Mouse (Mus musculus) intestine, embryonic 16.5 days (tissue): ENCODE measurements around the gene Snx32. TPM values are rescaled to one million over a fixed set of nuclear protein-coding genes. Genes with fewer than 3 reads are reported as not detected.

Source experiments
- ATAC-seq: fragments of 200-750 bp; cut with Nextera tagmentation; 2 replicates; pipeline ENCODE4 v1.8.0; 2017; ENCODE audit warnings: moderate TSS enrichment, moderate library complexity
- H3K27ac ChIP-seq: fragments of 300-500 bp; sonication (generic); 2 replicates; pipeline ENCODE4 v1.5.1; 2014; ENCODE audit warnings: mild to moderate bottlenecking, low read length
- H3K27me3 ChIP-seq: fragments of 300-500 bp; sonication (generic); replicated peaks from 2 replicates; pipeline ENCODE4 v1.6.1; 2014; ENCODE audit warnings: low read length, control low read depth, mixed read lengths; ENCODE audit not compliant: control insufficient read depth, insufficient read depth
- H3K36me3 ChIP-seq: fragments of 300-500 bp; sonication (generic); 2 replicates; pipeline ENCODE4 v1.6.1; 2014; ENCODE audit warnings: low read length, control low read depth; ENCODE audit not compliant: control insufficient read depth, insufficient read depth
- H3K4me1 ChIP-seq: fragments of 300-500 bp; sonication (generic); 2 replicates; pipeline ENCODE4 v1.6.1; 2014; ENCODE audit warnings: low read length, control low read depth, mixed read lengths; ENCODE audit not compliant: control insufficient read depth, insufficient read depth
- H3K4me2 ChIP-seq: fragments of 300-500 bp; sonication (generic); 2 replicates; pipeline ENCODE4 v1.6.1; 2014; ENCODE audit warnings: low read depth, low read length, control low read depth
- H3K4me3 ChIP-seq: fragments of 300-500 bp; sonication (generic); 2 replicates; pipeline ENCODE4 v1.5.1; 2014; ENCODE audit warnings: mild to moderate bottlenecking, low read length
- H3K9ac ChIP-seq: fragments of 300-500 bp; sonication (generic); 2 replicates; pipeline ENCODE4 v1.6.1; 2014; ENCODE audit warnings: low read depth, low read length
- H3K9me3 ChIP-seq: fragments of 300-500 bp; sonication (generic); 2 replicates; pipeline ENCODE4 v1.6.1; 2016; ENCODE audit warnings: low read length, control low read depth; ENCODE audit not compliant: control insufficient read depth
- WGBS: fragments of 180-500 bp; shearing (Covaris S2); extraction: QIAGEN DNeasy Blood & Tissue Kit; methylation state at CpG from one replicate; pipeline ENCODE4 v1.1.7; 2014; 5-methylcytosine and 5-hydroxymethylcytosine counted together
- polyA plus RNA-seq: library from polyadenylated mRNA; unstranded; fragments of >200 nt; fragmentation: Nextera tagmentation; extraction: Ambion mirVana; gene quantifications from 2 replicates; pipeline ENCODE4 v1.2.1, GENCODE M21; 2015

Snx32 gene
- polyA plus RNA-seq, 1 experiment from 2014 or later: 6.9 TPM

- Histone ChIP-seq H3K27ac (no peak overlapping the region), H3K4me1 (peaks cover 10% of the 10 kb centered on the region), H3K9ac (peak overlapping the region; percentile 49), H3K4me2 (peak overlapping the region; percentile 30), H3K4me3 (peak overlapping the region; percentile 24), H3K27me3 (no peaks in the 10 kb centered on the region), H3K36me3 (peaks cover 20% of the 10 kb centered on the region), H3K9me3 (no peaks in the 10 kb centered on the region)
- peak; percentile 5; the same call in 1 of the 2 replicates for ATAC-seq
- WGBS: 37% methylated on average over 15 of the region's 15 CpGs
Measured at GRCm38 (mm10) chr19:5463791-5464562, 46.4 kb downstream of the Snx32 start.

- no peak overlapping the region for H3K27ac ChIP-seq
- no peak overlapping the region for H3K4me2 ChIP-seq
- H3K36me3 ChIP-seq: peaks cover 20% of the 10 kb centered on the region
- H3K4me1 ChIP-seq: peaks cover 10% of the 10 kb centered on the region
- no peaks in the 10 kb centered on the region for H3K27me3 ChIP-seq
- no peak overlapping the region for H3K9ac ChIP-seq
- H3K4me3 ChIP-seq: no peak overlapping the region
- no peaks in the 10 kb centered on the region for H3K9me3 ChIP-seq
- ATAC-seq: no peak
- 88% methylated on average over 9 of the region's 9 CpGs for WGBS
Measured at GRCm38 (mm10) chr19:5463212-5463611, 47.1 kb downstream of the Snx32 start.

- H3K27me3 ChIP-seq: no peaks in the 10 kb centered on the region
- peaks cover 13% of the 10 kb centered on the region for H3K36me3 ChIP-seq
- H3K4me3 ChIP-seq: peak overlapping the region; percentile 74
- ATAC-seq: no peak
- no peaks in the 10 kb centered on the region for H3K9me3 ChIP-seq
- no peak overlapping the region for H3K27ac ChIP-seq
- WGBS: 80% methylated on average over 6 of the region's 6 CpGs
- peaks cover 13% of the 10 kb centered on the region for H3K4me1 ChIP-seq
- H3K4me2 ChIP-seq: peak overlapping the region; percentile 94
- H3K9ac ChIP-seq: peak overlapping the region; percentile 74
Measured at GRCm38 (mm10) chr19:5461411-5461810, 48.9 kb downstream of the Snx32 start.

DNA sequence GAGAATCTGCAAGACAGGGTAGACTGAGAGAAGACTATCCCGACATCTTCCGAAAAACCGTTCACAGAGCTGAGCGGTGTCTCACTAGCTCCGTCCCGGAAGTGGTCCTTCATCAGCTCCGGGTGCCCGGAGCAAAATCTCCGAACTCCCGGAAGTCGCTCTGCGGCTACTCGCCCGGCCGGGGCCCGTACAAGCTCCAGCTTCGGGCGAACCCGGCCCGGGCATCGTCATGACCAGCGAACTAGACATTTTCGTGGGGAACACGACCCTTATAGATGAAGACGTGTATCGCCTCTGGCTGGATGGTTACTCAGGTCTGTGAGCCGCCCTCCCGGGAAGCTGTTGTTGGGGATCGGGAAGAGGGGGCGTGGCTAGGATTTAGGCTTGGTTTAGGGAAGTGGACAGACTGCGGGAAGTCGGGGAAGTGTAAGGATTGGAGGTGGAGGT, 49.9 kb downstream of the Snx32 start, which contains the start of gene Fibp:
Gene Fibp, plus strand, starts transcription at position 151 of the 447 bp plus-strand sequence.
- Histone ChIP-seq H3K27me3 (no peaks in the 10 kb centered on the region), H3K4me1 (peaks cover 22% of the 10 kb centered on the region), H3K9ac (peak within 1 kb of the TSS; percentile 74), H3K27ac (peak within 1 kb of the TSS; percentile 59), H3K9me3 (no peaks in the 10 kb centered on the region), H3K4me2 (peak within 1 kb of the TSS; percentile 94), H3K36me3 (peaks cover 7% of the 10 kb centered on the region), H3K4me3 (peak within 1 kb of the TSS; percentile 74)
- under 1% methylated on average over 32 of the region's 32 CpGs for WGBS
- ATAC-seq: peak; percentile 69

GRCm38 (mm10) chr19:5459896-5460295, 50.4 kb downstream of the Snx32 start:
- WGBS: 29% methylated on average over 3 of the region's 3 CpGs
- Histone ChIP-seq H3K4me1 (peaks cover 28% of the 10 kb centered on the region), H3K27ac (peak overlapping the region; percentile 59; the same call in 1 of the 2 replicates), H3K36me3 (peaks cover 3% of the 10 kb centered on the region; the same call in 1 of the 2 replicates), H3K9ac (peak overlapping the region; percentile 74), H3K4me3 (peak overlapping the region; percentile 74), H3K9me3 (no peaks in the 10 kb centered on the region), H3K4me2 (peak overlapping the region; percentile 68), H3K27me3 (no peaks in the 10 kb centered on the region)
- ATAC-seq: no peak

- H3K36me3 ChIP-seq: peaks cover 3% of the 10 kb centered on the region; the same call in 1 of the 2 replicates
- H3K27ac ChIP-seq: no peak overlapping the region
- H3K9me3 ChIP-seq: no peaks in the 10 kb centered on the region
- no peak overlapping the region for H3K4me2 ChIP-seq
- peaks cover 30% of the 10 kb centered on the region for H3K4me1 ChIP-seq
- WGBS: 63% methylated on average over 7 of the region's 7 CpGs
- no peak for ATAC-seq
- H3K9ac ChIP-seq: no peak overlapping the region
- H3K4me3 ChIP-seq: no peak overlapping the region
- H3K27me3 ChIP-seq: no peaks in the 10 kb centered on the region
Measured at GRCm38 (mm10) chr19:5459019-5459418, 51.3 kb downstream of the Snx32 start.

- peak within 1 kb of the TSS; percentile 85 for H3K9ac ChIP-seq
- peak within 1 kb of the TSS; percentile 65 for H3K4me3 ChIP-seq
- ATAC-seq: peak; percentile 12
- H3K27ac ChIP-seq: peak within 1 kb of the TSS; percentile 93
- no peaks in the 10 kb centered on the region for H3K9me3 ChIP-seq
- peak within 1 kb of the TSS; percentile 98 for H3K4me2 ChIP-seq
- H3K27me3 ChIP-seq: no peaks in the 10 kb centered on the region
- peaks cover 30% of the 10 kb centered on the region for H3K4me1 ChIP-seq
- peaks cover 3% of the 10 kb centered on the region; the same call in 1 of the 2 replicates for H3K36me3 ChIP-seq
- 12% methylated on average over 14 of the region's 14 CpGs for WGBS
Measured at GRCm38 (mm10) chr19:5457746-5458442, 52.4 kb downstream of the Snx32 start, which contains the start of gene Ccdc85b. Gene Ccdc85b, minus strand, starts transcription at chr19:5457894.

DNA sequence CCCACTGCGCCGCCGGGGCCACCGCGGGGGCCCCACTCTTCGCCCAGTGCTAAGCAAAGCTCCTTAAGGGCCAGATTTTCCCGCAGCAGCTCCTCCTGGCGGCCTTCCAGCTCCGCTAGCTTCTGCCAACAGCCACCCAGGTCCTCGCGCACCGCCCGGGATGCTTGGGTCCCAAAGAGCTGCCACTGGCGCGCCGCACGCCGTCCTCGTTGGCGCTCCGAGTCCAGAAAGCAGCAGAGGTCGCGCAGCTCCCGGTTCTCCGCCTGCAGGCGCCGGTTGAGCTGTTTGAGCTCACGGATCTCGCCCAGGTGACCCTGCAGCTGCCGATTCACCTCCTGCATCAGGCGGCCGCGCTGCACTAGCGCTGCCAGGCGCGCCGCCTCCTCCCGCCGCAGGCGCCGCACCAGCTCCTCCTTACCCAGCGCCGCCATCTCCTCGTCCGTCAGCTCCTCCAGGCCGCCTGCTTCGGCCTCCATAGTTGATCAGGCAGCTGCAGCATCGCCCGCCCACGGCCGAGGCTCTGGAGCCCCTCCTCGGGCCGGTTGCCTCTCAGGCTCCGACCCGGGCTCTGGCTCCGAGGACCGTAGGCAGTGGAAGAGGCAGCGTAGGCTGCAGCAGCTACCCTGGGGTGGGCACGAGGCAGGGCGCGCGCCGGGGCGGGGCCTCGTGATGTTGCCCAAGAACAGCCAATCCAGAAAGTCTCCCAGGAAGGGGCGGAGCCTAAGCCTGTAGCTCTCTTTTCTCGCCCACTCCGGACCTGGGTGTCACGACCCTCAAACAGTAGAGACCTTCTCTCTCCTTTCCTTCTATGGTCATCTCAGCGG, 53.2 kb downstream of the Snx32 start:
- H3K27ac ChIP-seq: peak overlapping the region; percentile 93
- peak overlapping the region; percentile 85 for H3K9ac ChIP-seq
- H3K27me3 ChIP-seq: no peaks in the 10 kb centered on the region
- H3K4me1 ChIP-seq: peaks cover 30% of the 10 kb centered on the region
- H3K4me2 ChIP-seq: peak overlapping the region; percentile 98
- peak; percentile 88 for ATAC-seq
- under 1% methylated on average over 70 of the region's 70 CpGs for WGBS
- peak overlapping the region; percentile 65 for H3K4me3 ChIP-seq
- H3K36me3 ChIP-seq: peaks cover 3% of the 10 kb centered on the region; the same call in 1 of the 2 replicates
- H3K9me3 ChIP-seq: no peaks in the 10 kb centered on the region
